Mouse (Mus musculus): ENCODE measurements around the gene Alx3. TPM values are rescaled to one million over a fixed set of nuclear protein-coding genes. Genes with fewer than 3 reads are reported as not detected.

Gene Alx3
- polyA plus RNA-seq (2015; fragmentation: Nextera tagmentation; extraction: Ambion mirVana): not detected in 2 replicates

GRCm38 (mm10) chr3:107594662-107595263 lies at the start of gene Alx3:
Gene Alx3, plus strand, starts transcription at chr3:107595031.

GRCm38 (mm10) chr3:107554842-107555241 lies 40.0 kb upstream of the Alx3 start, which contains the start of gene Ubl4b:
Gene Ubl4b, minus strand, starts transcription at chr3:107555073.

GRCm38 (mm10) chr3:107630682-107631522 lies 36.1 kb downstream of the Alx3 start, which contains the start of gene Gm10961:
Gene Gm10961, plus strand, starts transcription at chr3:107631322.

GRCm38 (mm10) chr3:107631523-107631958 lies 36.7 kb downstream of the Alx3 start, which contains the start of gene Strip1:
Gene Strip1, minus strand, starts transcription at chr3:107631694.

Other genes starting within 250 kb of the Alx3 start
- 0.06 and 0.10 TPM in 2 replicates for gene Kcnc4, start 135.5 kb upstream of the Alx3 start, polyA plus RNA-seq (2015; fragmentation: Nextera tagmentation; extraction: Ambion mirVana)
- gene Slc6a17, start 77.0 kb upstream of the Alx3 start, polyA plus RNA-seq (2015; fragmentation: Nextera tagmentation; extraction: Ambion mirVana): 0.05 and 0.07 TPM in 2 replicates
- not detected in 2 replicates for gene Ubl4b, start 40.0 kb upstream of the Alx3 start, polyA plus RNA-seq (2015; fragmentation: Nextera tagmentation; extraction: Ambion mirVana)
- not detected in 2 replicates for gene Gm10961, start 36.3 kb downstream of the Alx3 start, polyA plus RNA-seq (2015; fragmentation: Nextera tagmentation; extraction: Ambion mirVana)
- 11.6 and 14.1 TPM in 2 replicates for gene Strip1, start 36.7 kb downstream of the Alx3 start, polyA plus RNA-seq (2015; fragmentation: Nextera tagmentation; extraction: Ambion mirVana)
- gene Ahcyl1, start 101.5 kb downstream of the Alx3 start, polyA plus RNA-seq (2015; fragmentation: Nextera tagmentation; extraction: Ambion mirVana): 33.3 and 36.4 TPM in 2 replicates
- 28.8 and 36.6 TPM in 2 replicates for gene Csf1, start 165.4 kb downstream of the Alx3 start, polyA plus RNA-seq (2015; fragmentation: Nextera tagmentation; extraction: Ambion mirVana)